Comparison of ENCODE assay signal across 17 mouse cellular contexts in the genomic region with DNA sequence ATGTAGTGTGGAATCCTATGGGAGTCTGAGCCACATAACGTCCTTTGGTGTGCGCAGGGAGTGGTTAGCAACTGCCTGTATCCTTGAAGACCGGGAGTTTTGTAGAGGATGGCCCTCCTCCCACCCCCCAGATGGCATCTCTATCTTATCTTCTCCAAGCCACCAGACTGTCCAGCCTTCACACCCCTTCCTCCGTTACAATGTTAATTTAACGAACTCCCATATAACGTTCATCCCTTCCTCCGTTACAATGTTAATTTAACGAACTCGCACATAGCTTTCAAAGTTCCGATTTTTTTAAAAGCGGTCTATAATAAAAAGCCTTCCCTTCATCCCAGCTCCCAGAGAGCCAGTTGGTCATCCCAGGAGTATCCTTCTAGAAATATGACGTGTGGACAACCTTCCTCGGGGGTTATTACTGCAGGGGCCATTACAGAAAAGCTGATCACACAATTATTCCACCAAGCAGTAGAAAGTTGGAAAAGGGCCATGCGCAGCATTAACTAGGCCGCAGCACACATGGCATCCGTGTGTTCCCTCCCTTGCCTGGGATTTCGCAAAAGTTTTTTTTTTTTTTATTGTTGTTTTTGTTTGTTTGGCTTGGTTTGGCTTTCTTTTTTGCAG.
"Had no signal": no experiment of that assay in that cellular context is flagged by ENCODE, and none has a peak within 500 bp of the region (broad histone marks: within the 10 kb centered on the region; RNA-seq: fewer than 3 reads in every experiment).

No protein-coding gene starts in this region.

- H3K4me2 ChIP-seq: limb, embryonic 13.5 days; liver, embryonic 15.5 days; lung, embryonic 14.5 days; neural tube, embryonic 13.5 days had no signal

- H3K36me3 ChIP-seq: limb, embryonic 13.5 days; liver, embryonic 15.5 days; midbrain, embryonic 10.5 days; neural tube, embryonic 13.5 days had no signal

- DNase-seq: kidney, adult 11 months; kidney, adult 9 months; kidney, postnatal 36 days; layer of hippocampus, adult 9-11 months; lung, embryonic 14.5 days; lung, postnatal 10 days; lung, postnatal 4 days; right cerebral cortex, adult 18-20 months; right cerebral cortex, postnatal 25 days; thymus, adult 18-20 months; thymus, postnatal 14 days had no signal

- H3K27me3 ChIP-seq: limb, embryonic 13.5 days; liver, embryonic 15.5 days; neural tube, embryonic 13.5 days had no signal

- H3K9ac ChIP-seq: limb, embryonic 13.5 days; liver, embryonic 15.5 days; lung, embryonic 14.5 days; neural tube, embryonic 13.5 days had no signal

- H3K27ac ChIP-seq: kidney, postnatal 0 days; limb, embryonic 13.5 days; liver, embryonic 15.5 days; midbrain, embryonic 10.5 days; neural tube, embryonic 13.5 days had no signal

- H3K9me3 ChIP-seq: limb, embryonic 13.5 days; liver, embryonic 15.5 days; midbrain, embryonic 10.5 days; neural tube, embryonic 13.5 days had no signal

- H3K4me1 ChIP-seq: limb, embryonic 13.5 days; neural tube, embryonic 13.5 days had no signal

- H3K4me3 ChIP-seq: limb, embryonic 13.5 days; liver, embryonic 15.5 days; midbrain, embryonic 10.5 days; neural tube, embryonic 13.5 days had no signal

- ATAC-seq: midbrain, embryonic 16.5 days had no signal
